Mouse (Mus musculus) embryo, embryonic 10 days (tissue): ENCODE measurements at regions not wholly inside any gene's neighbourhood (a gene's known extent, or its start where the extent isn't known, plus 50 kb on each side); places are given as distances from the start of the nearest gene placed in this dataset.

Experiments
- DNase-seq: peaks from one replicate; pipeline ENCODE4 v3.0.0-alpha.2; 2015; ENCODE audit warnings: low spot score

- DNase-seq = no peak
Measured at GRCm38 (mm10) chr8:115478406-115479060, 229.1 kb downstream of the Maf start.

DNA sequence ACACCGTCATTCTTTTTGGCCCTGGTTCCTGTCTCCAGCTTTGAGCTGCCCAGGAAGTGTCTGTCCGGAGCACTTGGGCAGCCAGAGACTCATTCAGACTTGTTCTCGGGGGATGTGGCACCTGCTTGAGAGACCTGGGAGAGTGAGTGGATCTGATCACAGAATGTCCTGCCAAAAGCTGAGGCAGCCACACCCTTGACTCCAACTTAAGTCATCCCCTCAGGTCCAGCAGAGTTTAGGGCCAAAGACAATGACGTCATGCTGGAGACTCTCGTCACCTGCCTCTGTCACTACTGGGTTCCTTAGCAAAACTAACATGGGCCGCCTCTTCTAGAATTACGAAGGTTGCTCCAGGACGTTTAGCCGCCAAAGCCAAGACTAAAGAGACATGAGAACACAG, 231.5 kb downstream of the Maf start:
- no peak for DNase-seq

- DNase-seq = no peak
Measured at GRCm38 (mm10) chr8:115475156-115475555, 232.4 kb downstream of the Maf start.

DNA sequence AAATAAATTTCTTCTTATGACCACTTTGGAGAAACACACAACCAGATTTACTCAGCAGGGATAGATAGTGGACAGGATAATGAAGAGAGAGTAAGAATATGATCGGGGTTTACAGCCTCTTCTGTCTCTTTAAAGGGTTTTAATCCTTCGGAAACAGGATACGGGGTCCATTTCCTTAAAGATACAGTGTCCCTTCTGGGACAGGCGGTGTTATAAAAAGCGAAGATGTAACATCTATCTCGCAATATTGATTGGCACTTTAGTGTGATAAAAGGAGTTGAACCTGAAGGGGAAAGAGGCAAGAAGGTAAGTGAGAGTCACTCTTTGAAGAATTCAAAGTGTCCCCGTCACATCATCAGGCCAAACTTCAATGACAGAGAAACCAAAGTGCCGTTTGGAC, 233.6 kb downstream of the Maf start:
- DNase-seq = no peak

DNA sequence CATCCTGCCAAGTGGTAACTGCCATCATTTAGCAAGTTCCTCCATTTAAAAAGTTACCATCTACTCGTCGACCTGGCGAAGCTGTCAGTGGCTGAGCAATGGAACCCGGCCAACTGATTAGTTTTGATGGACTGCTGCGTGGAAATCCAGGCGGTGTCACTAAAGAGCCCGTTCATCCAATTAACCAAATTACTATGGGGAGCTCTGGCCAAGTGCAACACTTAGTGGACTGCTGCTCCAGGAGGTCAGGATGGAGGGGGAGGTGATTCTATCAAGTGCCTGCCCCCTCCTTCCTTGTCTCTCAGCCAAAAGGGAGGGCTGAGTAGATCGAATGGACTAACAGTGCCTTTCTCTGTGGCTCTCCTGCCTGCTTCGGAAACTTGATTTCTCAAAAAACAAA, 241.0 kb downstream of the Maf start:
- no peak for DNase-seq

DNA sequence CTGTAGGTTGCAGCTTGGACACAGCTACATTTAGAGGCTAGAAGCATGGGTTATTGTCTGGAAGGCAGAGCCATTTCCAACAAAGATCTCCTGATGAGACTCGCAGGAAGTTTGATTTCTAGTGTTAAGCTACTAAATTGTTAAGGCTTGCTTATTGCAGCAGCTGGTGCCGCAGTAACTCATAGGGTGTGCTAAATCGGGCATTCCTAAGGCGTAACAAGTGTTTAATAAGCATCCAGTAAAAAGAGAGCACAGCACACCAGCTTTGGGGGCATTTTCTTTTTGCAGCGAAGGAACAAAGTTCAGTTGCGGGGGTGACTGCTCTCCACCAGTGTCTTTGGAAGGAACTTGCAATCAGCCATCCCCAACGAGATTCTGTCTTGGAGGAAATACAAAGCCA, 241.5 kb downstream of the Maf start:
- DNase-seq = no peak

- no peak for DNase-seq
Measured at GRCm38 (mm10) chr8:115462657-115463056, 244.9 kb downstream of the Maf start.

DNA sequence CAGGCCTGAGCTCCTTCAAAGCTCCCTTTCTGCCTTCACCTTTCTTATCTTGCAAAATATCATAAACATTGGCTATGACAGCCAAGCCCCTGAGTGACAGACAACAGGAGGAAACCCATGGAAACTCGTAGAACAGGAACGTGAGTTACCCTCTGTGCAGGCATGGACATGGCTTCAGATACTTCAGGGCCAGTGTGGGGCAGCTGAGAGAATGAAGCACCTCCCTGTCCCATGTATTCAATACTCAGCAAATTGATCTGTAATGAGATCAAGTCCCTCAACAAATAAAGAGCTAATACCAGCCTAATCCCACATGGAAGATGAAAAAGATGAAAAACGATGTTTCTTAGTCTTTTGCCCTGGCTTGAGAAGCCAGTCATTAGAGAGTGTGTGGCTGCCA, 249.5 kb downstream of the Maf start:
- DNase-seq = no peak

DNA sequence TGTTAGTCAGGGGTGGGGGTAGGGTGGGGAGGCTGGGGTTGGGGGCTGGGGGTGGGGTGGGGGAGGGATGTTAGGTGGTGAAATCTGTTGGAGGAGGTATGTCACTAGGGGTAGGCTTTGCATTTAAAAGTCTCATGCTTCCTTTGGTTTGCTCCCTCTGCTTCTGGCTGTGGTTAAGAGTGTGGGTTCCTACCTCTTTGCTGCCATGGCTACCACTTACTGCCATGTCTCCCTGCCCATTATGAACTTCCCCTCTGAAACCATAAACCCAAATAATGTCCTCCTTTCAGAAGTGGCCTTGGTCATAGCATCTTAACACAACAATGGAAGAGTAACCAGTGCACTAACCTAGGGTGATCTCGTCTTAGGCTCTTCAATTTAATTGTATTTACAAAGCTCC, 256.8 kb downstream of the Maf start:
- DNase-seq = no peak

DNA sequence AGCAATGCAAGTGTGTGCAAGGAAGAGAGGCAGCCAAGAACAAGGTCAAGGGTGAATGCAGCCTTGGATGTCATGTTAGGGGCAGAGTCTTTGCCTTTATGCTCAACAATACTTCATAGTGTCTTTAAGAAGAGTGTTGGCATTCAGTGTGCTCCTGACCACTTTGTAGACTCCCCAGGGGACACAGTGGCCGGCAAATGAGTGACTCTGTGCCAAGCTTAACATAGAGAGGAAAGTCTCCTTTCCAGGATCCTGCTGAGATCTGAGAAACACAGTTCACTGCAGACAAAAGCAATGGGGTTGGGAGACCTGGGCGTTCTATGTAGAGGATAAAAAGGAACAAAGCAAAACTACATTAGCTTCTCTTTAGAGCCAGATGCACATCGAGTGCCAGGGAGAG, 259.2 kb downstream of the Maf start:
- no peak for DNase-seq

DNA sequence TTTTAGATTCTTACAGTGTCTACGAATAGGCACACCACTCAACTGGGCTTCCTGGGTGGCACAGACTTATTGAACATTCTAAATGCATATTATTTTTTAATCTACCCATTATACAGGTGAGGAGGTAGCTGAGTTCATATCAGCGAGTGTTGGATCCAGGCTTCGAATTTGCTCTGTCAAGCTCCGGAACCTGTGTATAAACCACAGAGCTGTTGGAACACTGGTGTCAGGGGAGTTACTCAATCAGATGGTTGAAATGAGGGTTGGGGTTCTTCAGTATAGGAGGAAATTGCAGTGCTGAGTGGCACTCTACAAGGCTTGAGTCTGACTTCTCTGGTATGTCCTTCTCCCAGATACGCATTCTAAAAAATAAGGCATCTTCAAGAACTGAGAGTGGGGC, 263.1 kb downstream of the Maf start:
- DNase-seq = no peak

DNA sequence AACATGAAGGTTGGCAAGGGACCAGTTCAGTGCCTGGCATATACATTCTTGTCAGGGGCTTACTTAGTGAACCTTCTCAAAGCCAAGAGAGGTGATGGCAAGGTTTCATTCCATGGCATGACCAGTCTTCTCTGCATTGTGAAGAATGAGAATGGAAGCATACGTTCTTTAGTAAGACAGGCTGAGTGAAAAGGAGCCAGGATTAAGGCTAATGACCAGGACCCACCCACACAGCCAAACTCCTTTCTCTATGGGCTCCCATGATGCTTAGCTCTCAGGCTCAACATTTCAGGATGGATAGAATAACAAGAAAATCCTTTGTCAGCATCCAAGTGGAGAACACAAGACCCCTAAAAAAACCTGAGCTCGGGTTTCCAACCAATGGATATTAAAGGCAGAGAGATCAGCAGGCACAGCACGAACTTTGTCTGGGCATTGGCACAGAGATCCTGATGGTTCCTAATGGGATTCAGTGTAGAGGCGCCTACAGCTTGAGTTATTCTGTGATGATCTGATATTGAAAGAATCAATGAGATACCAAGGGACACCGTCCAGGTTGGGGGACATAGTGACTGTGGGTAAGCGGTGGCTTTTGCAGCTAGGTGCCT, 265.5 kb downstream of the Maf start:
- no peak for DNase-seq

DNA sequence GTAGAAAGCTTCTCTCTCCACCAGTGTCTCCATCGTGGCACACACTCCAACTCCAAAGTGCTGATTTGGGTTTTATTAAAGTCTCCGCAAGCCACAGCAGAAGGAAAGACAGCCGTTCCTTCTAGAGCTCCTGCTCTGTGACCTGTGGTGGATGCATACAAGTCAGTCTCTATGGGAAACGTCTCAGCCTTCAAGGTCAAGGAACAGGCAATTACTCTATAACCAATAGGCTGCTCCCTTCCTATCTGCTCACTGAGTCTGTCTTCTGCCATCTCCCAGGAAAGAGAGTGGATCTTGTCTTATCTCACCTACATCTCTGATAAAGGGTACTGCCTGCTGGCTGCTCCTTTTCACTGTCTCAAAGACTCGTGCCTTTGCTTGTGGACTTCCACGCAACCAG, 266.3 kb downstream of the Maf start:
- no peak for DNase-seq

- no peak for DNase-seq
Measured at GRCm38 (mm10) chr8:115440151-115440550, 267.4 kb downstream of the Maf start.

- no peak for DNase-seq
Measured at GRCm38 (mm10) chr8:115439512-115439911, 268.1 kb downstream of the Maf start.

GRCm38 (mm10) chr8:115437956-115438355, 269.6 kb downstream of the Maf start:
- DNase-seq = no peak

DNA sequence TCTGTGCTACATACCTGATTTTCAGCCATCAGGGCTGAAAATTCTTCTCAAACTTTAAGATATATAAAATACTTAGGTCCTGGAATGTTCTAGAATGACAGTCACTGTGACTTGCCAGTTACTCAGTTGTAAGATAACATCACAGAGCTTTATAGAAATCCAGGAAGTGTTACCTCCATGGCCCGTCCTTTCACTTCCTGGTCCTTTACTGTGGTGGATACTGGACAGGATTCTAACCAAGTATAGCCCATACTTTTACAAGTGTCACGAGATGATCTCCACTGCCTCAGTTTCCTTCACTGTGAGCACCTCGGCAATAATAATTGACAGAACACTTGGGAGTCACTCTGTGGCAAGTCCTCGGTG, 271.3 kb downstream of the Maf start:
- DNase-seq = no peak

GRCm38 (mm10) chr8:115435720-115436355, 271.8 kb downstream of the Maf start:
- no peak for DNase-seq

GRCm38 (mm10) chr8:115432396-115433040, 275.1 kb downstream of the Maf start:
- DNase-seq = no peak

- DNase-seq = no peak
Measured at GRCm38 (mm10) chr8:115430793-115431192, 276.8 kb downstream of the Maf start.

DNA sequence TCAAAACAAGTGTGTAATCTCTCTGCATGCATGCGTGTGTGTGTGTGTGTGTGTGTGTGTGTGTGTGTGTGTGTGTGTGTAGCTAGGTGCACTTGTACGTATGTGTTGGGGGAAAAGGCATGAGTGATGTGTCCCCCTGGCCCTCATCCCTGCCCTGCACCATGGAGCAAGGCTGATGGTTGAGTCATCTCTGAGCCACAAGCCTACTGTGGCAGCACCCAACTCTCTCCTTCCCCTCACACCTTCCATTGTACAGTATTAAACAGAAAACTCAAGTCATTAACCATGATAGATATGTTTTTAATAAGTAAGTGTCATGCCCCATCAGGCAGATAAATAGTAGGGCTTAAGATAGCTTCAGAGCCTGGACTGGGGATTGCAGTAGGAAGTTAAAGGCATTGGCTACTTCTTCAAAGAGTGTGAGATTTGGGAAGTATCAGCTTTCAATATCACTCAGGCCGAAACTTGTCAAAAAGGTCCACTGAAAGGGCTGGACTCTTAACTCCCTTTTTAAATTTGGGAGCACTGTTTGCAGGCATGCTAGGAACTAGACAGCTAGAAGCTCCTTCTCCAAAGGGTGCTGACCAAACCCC, 278.2 kb downstream of the Maf start:
- no peak for DNase-seq

DNA sequence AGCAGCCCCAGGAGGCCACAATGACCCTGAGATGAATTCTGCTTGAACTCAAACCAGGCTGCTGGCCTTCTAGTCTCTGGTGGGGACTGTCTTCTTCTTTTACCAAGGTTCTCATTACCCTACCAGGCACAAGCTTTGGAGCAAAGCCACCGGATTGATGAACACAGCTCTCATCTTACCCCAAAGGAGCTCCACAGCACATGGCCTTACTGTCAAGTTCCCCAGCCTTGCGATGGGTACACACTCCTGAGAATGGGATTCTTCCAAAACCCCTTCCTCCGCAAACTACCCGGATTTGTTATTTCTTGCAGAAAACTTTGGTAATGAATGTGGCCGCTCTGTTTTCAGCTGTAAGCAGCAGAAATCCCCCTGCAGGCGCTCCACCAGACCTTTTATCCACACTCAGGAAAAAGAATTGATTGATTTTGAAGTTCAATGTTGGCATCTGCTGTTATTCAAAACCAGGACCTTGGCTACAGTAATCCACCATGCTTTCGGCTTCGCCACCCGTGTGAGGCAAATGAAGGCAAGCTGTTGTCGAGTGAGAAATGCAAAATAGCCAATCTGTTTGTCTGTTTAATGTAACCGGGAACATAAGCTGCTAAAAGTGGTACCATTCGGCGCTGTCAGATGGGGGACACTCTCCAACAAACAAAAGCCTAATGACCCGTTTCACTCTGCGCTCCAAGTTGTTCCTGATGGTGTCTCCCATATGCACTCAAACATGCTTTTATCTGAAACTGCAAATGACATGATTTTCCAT, 278.9 kb downstream of the Maf start:
- no peak for DNase-seq
